Mouse (Mus musculus) testis, adult 2 months (tissue): ENCODE measurements around the gene Dach2.

Experiments used
- CTCF ChIP-seq: fragments of 200-500 bp; IDR thresholded peaks from 2 replicates; pipeline ENCODE4 v1.5.1; 2012; ENCODE audit warnings: low read depth, mild to moderate bottlenecking, inconsistent platforms, low read length, moderate library complexity; ENCODE audit not compliant: control insufficient read depth, insufficient read depth, insufficient replicate concordance
- POLR2A ChIP-seq: fragments of 200-500 bp; IDR thresholded peaks from 2 replicates; pipeline ENCODE4 v1.6.1; 2012; ENCODE audit warnings: low read depth, mild to moderate bottlenecking, inconsistent platforms, low read length, moderate library complexity; ENCODE audit not compliant: control insufficient read depth

DNA sequence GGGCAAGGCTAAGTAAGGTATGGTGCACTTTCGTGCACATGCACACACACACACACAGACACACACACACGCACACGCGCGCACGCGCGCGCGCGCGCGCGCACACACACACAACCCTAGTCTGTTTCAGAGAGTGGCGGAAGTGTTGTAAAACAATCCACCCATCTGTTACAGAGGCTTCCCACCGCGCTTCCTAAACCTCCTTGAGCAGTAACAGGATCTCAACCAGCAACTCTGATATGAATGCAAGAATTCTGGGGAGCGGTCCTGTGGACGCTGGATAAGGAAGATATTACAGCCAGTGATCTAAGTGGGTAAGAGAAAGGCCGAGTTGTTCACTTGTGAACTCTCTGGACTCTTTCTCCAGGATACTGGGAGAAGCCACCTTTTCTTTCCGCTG is at the start of gene Dach2:
- TF ChIP-seq CTCF = no peak
- no peak for TF ChIP-seq POLR2A
